Mouse (Mus musculus) limb, embryonic 15.5 days (tissue): ENCODE results near the gene Ptpn7. TPM values are rescaled to one million over a fixed set of nuclear protein-coding genes. Genes with fewer than 3 reads are reported as not detected.
"Not testable (repeated sequence)": the region's sequence is repeated elsewhere in the genome, so short reads cannot be mapped to it uniquely, and the experiment has no call there.

Source experiments
- ATAC-seq: fragments of 200-750 bp; cut with Nextera tagmentation; 2 replicates; pipeline ENCODE4 v1.8.0; 2017; ENCODE audit warnings: low read depth, moderate TSS enrichment; ENCODE audit not compliant: insufficient number of reproducible peaks, low FRiP score, low TSS enrichment
- H3K27ac ChIP-seq: fragments of 300-500 bp; sonication (generic); 2 replicates; pipeline ENCODE4 v1.5.1; 2015; ENCODE audit warnings: moderate library complexity, mild to moderate bottlenecking, inconsistent platforms
- H3K27me3 ChIP-seq: fragments of 300-500 bp; sonication (generic); 2 replicates; pipeline ENCODE4 v1.6.1; 2015; ENCODE audit warnings: inconsistent platforms
- H3K36me3 ChIP-seq: fragments of 300-500 bp; sonication (generic); 2 replicates; pipeline ENCODE4 v1.6.1; 2015; ENCODE audit warnings: inconsistent platforms
- H3K4me1 ChIP-seq: fragments of 300-500 bp; sonication (generic); 2 replicates; pipeline ENCODE4 v1.6.1; 2015; ENCODE audit warnings: inconsistent platforms
- H3K4me2 ChIP-seq: fragments of 300-500 bp; sonication (generic); 2 replicates; pipeline ENCODE4 v1.6.1; 2015; ENCODE audit warnings: mild to moderate bottlenecking, inconsistent platforms
- H3K4me3 ChIP-seq: fragments of 300-500 bp; sonication (generic); 2 replicates; pipeline ENCODE4 v1.5.1; 2015; ENCODE audit warnings: mild to moderate bottlenecking, inconsistent platforms
- H3K9ac ChIP-seq: fragments of 300-500 bp; sonication (generic); 2 replicates; pipeline ENCODE4 v1.6.1; 2015; ENCODE audit warnings: inconsistent platforms
- H3K9me3 ChIP-seq: fragments of 300-500 bp; sonication (generic); 2 replicates; pipeline ENCODE4 v1.6.1; 2016; ENCODE audit warnings: inconsistent platforms
- WGBS: fragments of 180-500 bp; shearing (Covaris S2); methylation state at CpG from one replicate; pipeline ENCODE4 v1.1.7; 2015; 5-methylcytosine and 5-hydroxymethylcytosine counted together
- polyA plus RNA-seq: library from polyadenylated mRNA; unstranded; fragments of >200 nt; fragmentation: Nextera tagmentation; extraction: Ambion mirVana; gene quantifications from 2 replicates; pipeline ENCODE4 v1.2.1, GENCODE M21; 2015

The Ptpn7 gene
- polyA plus RNA-seq, 1 experiment from 2014 or later = 4.5 TPM

GRCm38 (mm10) chr1:135180830-135181229, 48.3 kb downstream of the Ptpn7 start:
- Histone ChIP-seq H3K4me1 (peaks cover 7% of the 10 kb centered on the region; the same call in 1 of the 2 replicates), H3K4me2 (no peak overlapping the region), H3K27ac (no peak overlapping the region), H3K9me3 (no peaks in the 10 kb centered on the region), H3K36me3 (no peaks in the 10 kb centered on the region), H3K27me3 (no peaks in the 10 kb centered on the region), H3K4me3 (no peak overlapping the region), H3K9ac (no peak overlapping the region)
- WGBS = 77% methylated on average over 10 of the region's 10 CpGs
- no peak for ATAC-seq

- Histone ChIP-seq H3K27me3 (no peaks in the 10 kb centered on the region), H3K4me1 (peaks cover 7% of the 10 kb centered on the region; the same call in 1 of the 2 replicates), H3K4me3 (no peak overlapping the region), H3K9ac (no peak overlapping the region), H3K9me3 (no peaks in the 10 kb centered on the region), H3K27ac (no peak overlapping the region), H3K36me3 (no peaks in the 10 kb centered on the region), H3K4me2 (no peak overlapping the region)
- no peak for ATAC-seq
- 68% methylated on average over 4 of the region's 4 CpGs for WGBS
Measured at GRCm38 (mm10) chr1:135181275-135181674, 48.8 kb downstream of the Ptpn7 start.

DNA sequence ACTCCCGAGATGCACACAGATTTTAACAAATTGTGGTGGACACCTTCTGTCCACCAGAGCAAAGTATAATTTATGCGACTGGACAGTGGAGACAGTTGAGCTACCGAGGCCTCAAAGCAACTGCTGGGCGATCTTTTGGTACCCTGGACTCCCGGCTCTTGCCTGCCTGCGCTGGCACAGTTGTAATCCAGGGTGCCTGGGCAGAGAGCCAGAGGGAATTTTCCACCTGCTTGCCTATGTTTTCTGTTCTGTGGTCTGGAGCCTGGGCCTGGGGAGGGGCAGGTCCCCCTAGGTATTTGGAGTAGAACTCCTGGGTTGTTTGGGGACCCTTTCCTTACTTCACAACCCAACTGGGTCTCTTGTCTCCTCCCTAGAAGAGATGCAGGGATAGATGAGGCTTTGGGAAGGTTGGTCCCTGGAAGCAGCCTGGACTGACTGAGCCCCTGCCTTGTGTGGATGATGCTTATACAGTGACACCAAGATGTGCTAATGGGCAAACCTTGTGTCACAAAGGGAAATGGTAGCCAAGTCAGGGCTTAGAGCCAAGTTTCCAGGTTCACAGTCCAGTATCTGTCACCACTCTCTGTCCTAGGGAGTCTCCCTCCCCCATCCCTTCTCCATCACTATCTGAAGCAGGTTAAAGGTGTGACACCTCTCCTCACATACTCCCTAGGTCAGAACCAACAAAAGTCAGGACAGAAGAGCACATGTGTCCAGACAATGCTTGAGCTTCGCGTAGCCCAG, 49.6 kb downstream of the Ptpn7 start:
- Histone ChIP-seq H3K4me1 (peaks cover 7% of the 10 kb centered on the region; the same call in 1 of the 2 replicates), H3K4me2 (no peak overlapping the region), H3K9ac (no peak overlapping the region), H3K4me3 (no peak overlapping the region), H3K27ac (no peak overlapping the region), H3K27me3 (no peaks in the 10 kb centered on the region), H3K36me3 (no peaks in the 10 kb centered on the region), H3K9me3 (no peaks in the 10 kb centered on the region)
- WGBS = 80% methylated on average over 8 of the region's 8 CpGs
- ATAC-seq = no peak

GRCm38 (mm10) chr1:135182975-135183374, 50.5 kb downstream of the Ptpn7 start:
- no peaks in the 10 kb centered on the region for H3K36me3 ChIP-seq
- H3K4me3 ChIP-seq = no peak overlapping the region
- H3K27me3 ChIP-seq = no peaks in the 10 kb centered on the region
- ATAC-seq = no peak
- WGBS = 64% methylated on average over 3 of the region's 3 CpGs
- no peak overlapping the region for H3K4me2 ChIP-seq
- peaks cover 7% of the 10 kb centered on the region; the same call in 1 of the 2 replicates for H3K4me1 ChIP-seq
- H3K9me3 ChIP-seq = no peaks in the 10 kb centered on the region
- no peak overlapping the region for H3K27ac ChIP-seq
- H3K9ac ChIP-seq = no peak overlapping the region

DNA sequence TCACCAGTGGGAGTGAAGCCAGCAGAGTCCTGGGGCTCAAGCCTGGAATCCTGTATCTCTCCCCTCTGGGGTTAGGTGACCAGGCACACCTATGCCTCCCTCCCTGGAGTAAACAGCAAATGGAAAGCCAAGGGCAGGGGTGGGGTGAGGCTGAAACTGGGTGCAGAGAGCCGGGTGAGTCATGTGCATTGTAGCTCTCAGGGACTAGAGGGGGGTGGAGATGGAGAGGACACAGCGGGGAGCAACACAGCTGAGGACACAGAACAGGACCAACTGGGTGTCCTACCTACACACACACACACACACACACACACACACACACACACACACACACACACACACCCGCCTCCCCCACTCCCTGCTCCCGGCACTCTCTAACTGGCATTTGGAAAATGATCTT, 50.9 kb downstream of the Ptpn7 start:
- 66% methylated on average over 4 of the region's 4 CpGs for WGBS
- Histone ChIP-seq H3K27ac (no peak overlapping the region), H3K9me3 (no peaks in the 10 kb centered on the region), H3K36me3 (no peaks in the 10 kb centered on the region), H3K4me3 (no peak overlapping the region), H3K4me2 (no peak overlapping the region), H3K9ac (no peak overlapping the region), H3K27me3 (no peaks in the 10 kb centered on the region), H3K4me1 (peaks cover 7% of the 10 kb centered on the region; the same call in 1 of the 2 replicates)
- no peak for ATAC-seq

- Histone ChIP-seq H3K4me2 (no peak overlapping the region), H3K9me3 (no peaks in the 10 kb centered on the region), H3K36me3 (no peaks in the 10 kb centered on the region), H3K9ac (no peak overlapping the region), H3K27me3 (no peaks in the 10 kb centered on the region), H3K4me1 (peaks cover 7% of the 10 kb centered on the region; the same call in 1 of the 2 replicates), H3K4me3 (no peak overlapping the region), H3K27ac (no peak overlapping the region)
- WGBS = 58% methylated on average over 11 of the region's 11 CpGs
- no peak for ATAC-seq
Measured at GRCm38 (mm10) chr1:135183941-135184570, 51.6 kb downstream of the Ptpn7 start.

- H3K4me3 ChIP-seq = no peak overlapping the region
- no peak overlapping the region for H3K9ac ChIP-seq
- H3K4me1 ChIP-seq = peaks cover 7% of the 10 kb centered on the region; the same call in 1 of the 2 replicates
- H3K27me3 ChIP-seq = no peaks in the 10 kb centered on the region
- H3K36me3 ChIP-seq = no peaks in the 10 kb centered on the region
- no peaks in the 10 kb centered on the region for H3K9me3 ChIP-seq
- H3K27ac ChIP-seq = no peak overlapping the region
- ATAC-seq = no peak
- 60% methylated on average over 5 of the region's 5 CpGs for WGBS
- no peak overlapping the region for H3K4me2 ChIP-seq
Measured at GRCm38 (mm10) chr1:135185936-135186335, 53.4 kb downstream of the Ptpn7 start.

GRCm38 (mm10) chr1:135186427-135186826, 53.9 kb downstream of the Ptpn7 start:
- H3K9ac ChIP-seq = no peak overlapping the region
- no peaks in the 10 kb centered on the region for H3K27me3 ChIP-seq
- 36% methylated on average over 8 of the region's 8 CpGs for WGBS
- H3K4me2 ChIP-seq = no peak overlapping the region
- H3K4me3 ChIP-seq = no peak overlapping the region
- no peaks in the 10 kb centered on the region for H3K36me3 ChIP-seq
- H3K9me3 ChIP-seq = no peaks in the 10 kb centered on the region
- no peak for ATAC-seq
- no peak overlapping the region for H3K27ac ChIP-seq
- peaks cover 7% of the 10 kb centered on the region; the same call in 1 of the 2 replicates for H3K4me1 ChIP-seq

- not testable (repeated sequence) for H3K36me3 ChIP-seq, H3K9me3 ChIP-seq, H3K4me1 ChIP-seq, H3K9ac ChIP-seq, H3K27ac ChIP-seq, H3K4me2 ChIP-seq, ATAC-seq, H3K4me3 ChIP-seq, H3K27me3 ChIP-seq
- 42% methylated on average over 2 of the region's 2 CpGs for WGBS
Measured at GRCm38 (mm10) chr1:135187016-135187415, 54.5 kb downstream of the Ptpn7 start.

GRCm38 (mm10) chr1:135188197-135188596, 55.7 kb downstream of the Ptpn7 start:
- 28% methylated on average over 3 of the region's 3 CpGs for WGBS

GRCm38 (mm10) chr1:135189186-135189585, 56.7 kb downstream of the Ptpn7 start:
- no peak for ATAC-seq
- no peaks in the 10 kb centered on the region for H3K9me3 ChIP-seq

More at GRCm38 (mm10) chr1:135188197-135188596, 55.7 kb downstream of the Ptpn7 start:
- Histone ChIP-seq H3K27ac (no peak overlapping the region), H3K9ac (no peak overlapping the region), H3K27me3 (no peaks in the 10 kb centered on the region), H3K4me3 (no peak overlapping the region), H3K36me3 (no peaks in the 10 kb centered on the region), H3K4me1 (peaks cover 7% of the 10 kb centered on the region; the same call in 1 of the 2 replicates), H3K9me3 (no peaks in the 10 kb centered on the region), H3K4me2 (no peak overlapping the region)
- ATAC-seq = no peak

GRCm38 (mm10) chr1:135194335-135194734, 61.8 kb downstream of the Ptpn7 start:
- ATAC-seq, H3K27ac ChIP-seq, H3K27me3 ChIP-seq, H3K4me3 ChIP-seq, H3K9ac ChIP-seq, H3K9me3 ChIP-seq, H3K36me3 ChIP-seq, H3K4me2 ChIP-seq: not testable (repeated sequence)
- 64% methylated on average over 5 of the region's 5 CpGs for WGBS
- H3K4me1 ChIP-seq = peaks cover 10% of the 10 kb centered on the region

More at GRCm38 (mm10) chr1:135189186-135189585, 56.7 kb downstream of the Ptpn7 start:
- Histone ChIP-seq H3K4me1 (no peaks in the 10 kb centered on the region), H3K4me2 (no peak overlapping the region), H3K9ac (no peak overlapping the region), H3K27me3 (no peaks in the 10 kb centered on the region), H3K36me3 (no peaks in the 10 kb centered on the region), H3K4me3 (no peak overlapping the region), H3K27ac (no peak overlapping the region)
- 85% methylated on average over 4 of the region's 4 CpGs for WGBS
